Mouse (Mus musculus) heart, adult 2 months (tissue): ENCODE measurements around the gene Vac14.

Source experiments
- CTCF ChIP-seq: fragments of 200-600 bp; IDR thresholded peaks from 2 replicates; pipeline ENCODE4 v1.8.1; 2022; ENCODE audit warnings: antibody characterized with exemption, mild to moderate bottlenecking, moderate library complexity
- EP300 ChIP-seq: fragments of 200-500 bp; IDR thresholded peaks from 2 replicates; pipeline ENCODE4 v1.6.1; 2011; ENCODE audit warnings: low read depth, low read length, control low read depth; ENCODE audit not compliant: insufficient read depth
- POLR2A ChIP-seq: fragments of 200-500 bp; IDR thresholded peaks from 2 replicates; pipeline ENCODE4 v1.6.1; 2011; ENCODE audit warnings: mild to moderate bottlenecking, low read depth, low read length, control low read depth; ENCODE audit not compliant: insufficient read depth

DNA sequence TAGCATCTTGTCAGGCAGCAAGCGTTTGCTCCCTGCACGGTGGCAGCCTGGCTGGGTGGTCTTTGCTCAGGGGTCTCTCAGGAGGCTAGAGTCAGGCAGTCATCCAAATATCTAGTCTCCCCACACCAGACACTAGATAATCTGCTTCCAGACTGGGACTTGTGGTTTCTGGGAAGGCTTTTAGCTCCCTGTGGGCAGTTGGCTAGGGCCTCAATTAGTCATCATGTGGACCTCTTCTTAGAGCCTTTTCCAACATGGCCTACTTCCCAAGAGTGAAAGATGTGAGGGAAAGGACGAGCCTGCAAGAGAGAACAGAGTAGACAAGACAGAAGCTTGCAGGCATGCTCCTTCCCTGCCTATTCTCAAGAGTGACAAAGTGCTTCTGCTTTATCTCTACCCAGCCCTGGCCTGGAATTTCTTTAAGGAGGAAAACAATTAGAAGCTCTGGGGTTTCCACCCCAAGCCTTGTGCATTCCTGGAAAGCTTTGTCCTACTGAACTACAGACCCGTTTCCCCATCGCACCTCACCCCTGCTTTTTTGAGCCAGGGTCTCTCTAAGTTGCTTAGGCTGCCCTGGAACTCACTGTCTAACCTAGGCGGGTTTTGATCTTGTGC lies 12.9 kb upstream of the Vac14 start:
- TF ChIP-seq POLR2A: no peak
- no peak for TF ChIP-seq CTCF
- no peak for TF ChIP-seq EP300
